Mouse (Mus musculus) myocyte (in vitro differentiated cells): ENCODE data around the gene Tada2b. TPM values are rescaled to one million over a fixed set of nuclear protein-coding genes. Genes with fewer than 3 reads are reported as not detected.

ENCODE experiments used
- H3K27me3 ChIP-seq: one replicate; pipeline ENCODE4 v1.6.1; 2011; ENCODE audit not compliant: control insufficient read depth, insufficient read depth, insufficient read length
- H3K36me3 ChIP-seq: one replicate; pipeline ENCODE4 v1.6.1; 2011; ENCODE audit not compliant: control insufficient read depth, insufficient read depth
- H3K4me2 ChIP-seq: one replicate; pipeline ENCODE4 v1.6.1; 2011; ENCODE audit warnings: low read depth, control low read depth
- H3K4me3 ChIP-seq: one replicate; pipeline ENCODE4 v1.5.1; 2011; ENCODE audit warnings: mild to moderate bottlenecking, control low read depth, moderate library complexity
- H3K79me2 ChIP-seq: one replicate; pipeline ENCODE4 v1.6.1; 2011; ENCODE audit not compliant: control insufficient read depth, insufficient read depth
- H3ac ChIP-seq: one replicate; pipeline ENCODE4 v1.6.1; 2011; ENCODE audit not compliant: control insufficient read depth, insufficient read length
- CEBPB ChIP-seq: IDR thresholded peaks from 2 replicates; pipeline ENCODE4 v1.6.1; 2011; ENCODE audit warnings: mild to moderate bottlenecking, moderate library complexity; ENCODE audit not compliant: poor library complexity, insufficient read depth, severe bottlenecking
- E2F4 ChIP-seq: IDR thresholded peaks from one replicate; pipeline ENCODE4 v1.6.1; 2011; ENCODE audit warnings: mild to moderate bottlenecking, control low read depth, moderate library complexity; ENCODE audit not compliant: insufficient read depth
- MAX ChIP-seq: IDR thresholded peaks from one replicate; pipeline ENCODE4 v1.6.1; 2011; ENCODE audit warnings: low read depth, mild to moderate bottlenecking, control low read depth
- MYOD1 ChIP-seq, 3 experiments: IDR thresholded peaks; one replicate each; pipeline ENCODE4 v1.6.1; 2011; ENCODE audit warnings: control low read depth in 2 of 3, low read depth in 2 of 3, mild to moderate bottlenecking in 2 of 3, moderate library complexity in 1 of 3; ENCODE audit not compliant: insufficient read length in 2 of 3, control insufficient read depth in 1 of 3
- MYOG ChIP-seq, 3 experiments: IDR thresholded peaks; one replicate each; pipeline ENCODE4 v1.6.1; 2011; ENCODE audit warnings: control low read depth in 2 of 3, low read depth in 2 of 3, mild to moderate bottlenecking in 2 of 3; ENCODE audit not compliant: insufficient read length in 2 of 3, control insufficient read depth in 1 of 3, insufficient read depth in 1 of 3
- POLR2A ChIP-seq: IDR thresholded peaks from one replicate; pipeline ENCODE4 v1.6.1; 2011; ENCODE audit warnings: low read depth, mild to moderate bottlenecking, control low read depth, moderate library complexity; ENCODE audit not compliant: insufficient read length
- POLR2AphosphoS2 ChIP-seq: IDR thresholded peaks from one replicate; pipeline ENCODE4 v1.6.1; 2011; ENCODE audit warnings: low read depth, control low read depth; ENCODE audit not compliant: insufficient read length
- REST ChIP-seq: IDR thresholded peaks from one replicate; pipeline ENCODE4 v1.6.1; 2011; ENCODE audit warnings: mild to moderate bottlenecking, control low read depth, moderate library complexity; ENCODE audit not compliant: insufficient read depth, insufficient read length
- SRF ChIP-seq: IDR thresholded peaks from one replicate; pipeline ENCODE4 v1.6.1; 2011; ENCODE audit warnings: low read depth; ENCODE audit not compliant: control insufficient read depth, insufficient read length
- TCF12 ChIP-seq: IDR thresholded peaks from one replicate; pipeline ENCODE4 v1.6.1; 2011; ENCODE audit warnings: mild to moderate bottlenecking, control low read depth; ENCODE audit not compliant: poor library complexity, insufficient read depth, severe bottlenecking
- TCF3 ChIP-seq: IDR thresholded peaks from one replicate; pipeline ENCODE4 v1.6.1; 2011; ENCODE audit warnings: low read depth, control low read depth; ENCODE audit not compliant: insufficient read length
- USF1 ChIP-seq: IDR thresholded peaks from one replicate; pipeline ENCODE4 v1.6.1; 2011; ENCODE audit warnings: low read depth, mild to moderate bottlenecking, control low read depth, moderate library complexity
- polyA plus RNA-seq: library from polyadenylated mRNA; unstranded; fragments of >200 nt; fragmentation: generic; extraction: Trizol; gene quantifications from one replicate; pipeline ENCODE4 v1.2.1, GENCODE M21; 2012; ENCODE audit warnings: missing spikeins

The Tada2b gene
- polyA plus RNA-seq, 1 experiment: 7.2 TPM

- peaks cover 20% of the 10 kb centered on the region for H3K36me3 ChIP-seq
- no peaks in the 10 kb centered on the region for H3K27me3 ChIP-seq
- no peak overlapping the region for H3K4me3 ChIP-seq
- H3K4me2 ChIP-seq: no peak overlapping the region
- H3K79me2 ChIP-seq: no peaks in the 10 kb centered on the region
- TF ChIP-seq SRF (no peak), CEBPB (no peak), USF1 (no peak), MYOG (IDR thresholded peaks at IDR 0.05; ENCODE audit: control insufficient read depth in 1 of 3, insufficient read depth in 1 of 3, insufficient read length in 2 of 3, low read depth in 2 of 3) (no peak), TCF3 (no peak), REST (no peak), POLR2A (no peak), E2F4 (no peak), POLR2AphosphoS2 (no peak), MYOD1 (IDR thresholded peaks at IDR 0.05; ENCODE audit: control insufficient read depth in 1 of 3, insufficient read length in 2 of 3, low read depth in 2 of 3) (no peak), TCF12 (no peak), MAX (no peak)
- H3ac ChIP-seq: no peak overlapping the region
Observed at GRCm38 (mm10) chr5:36515558-36515957, 31.5 kb upstream of the Tada2b start.

DNA sequence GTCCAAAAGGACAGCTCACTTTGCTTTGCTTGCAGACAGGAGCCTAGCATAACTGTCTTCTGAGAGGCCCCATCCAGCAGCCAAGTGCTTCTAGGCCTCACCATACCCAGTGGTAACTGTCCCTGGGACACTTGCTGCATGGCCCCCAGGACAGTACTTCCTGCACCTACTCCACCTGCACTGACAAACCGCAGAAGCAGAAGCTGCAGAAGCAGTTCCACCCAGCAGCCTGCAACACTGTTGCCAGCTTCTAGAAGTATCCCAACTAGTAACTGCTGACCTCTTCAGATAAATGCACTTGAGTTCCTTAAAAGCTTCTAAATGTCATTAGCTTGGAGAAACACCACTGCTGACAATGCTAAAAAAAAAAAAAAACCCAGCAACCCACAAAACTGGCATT, 31.0 kb upstream of the Tada2b start:
- Histone ChIP-seq H3K36me3 (peaks cover 20% of the 10 kb centered on the region), H3K79me2 (no peaks in the 10 kb centered on the region), H3ac (no peak overlapping the region), H3K27me3 (no peaks in the 10 kb centered on the region), H3K4me3 (no peak overlapping the region), H3K4me2 (no peak overlapping the region)
- TF ChIP-seq MYOG (IDR thresholded peaks at IDR 0.05; ENCODE audit: control insufficient read depth in 1 of 3, insufficient read depth in 1 of 3, insufficient read length in 2 of 3, low read depth in 2 of 3) (no peak), MYOD1 (IDR thresholded peaks at IDR 0.05; ENCODE audit: control insufficient read depth in 1 of 3, insufficient read length in 2 of 3, low read depth in 2 of 3) (no peak), SRF (no peak), MAX (no peak), USF1 (no peak), POLR2A (no peak), REST (no peak), TCF3 (no peak), E2F4 (no peak), POLR2AphosphoS2 (no peak), CEBPB (no peak), TCF12 (no peak)

- Histone ChIP-seq H3K4me2 (no peak overlapping the region), H3K4me3 (no peak overlapping the region), H3ac (no peak overlapping the region), H3K27me3 (no peaks in the 10 kb centered on the region), H3K79me2 (no peaks in the 10 kb centered on the region), H3K36me3 (peaks cover 14% of the 10 kb centered on the region)
- TF ChIP-seq MYOG (IDR thresholded peaks at IDR 0.05; ENCODE audit: control insufficient read depth in 1 of 3, insufficient read depth in 1 of 3, insufficient read length in 2 of 3, low read depth in 2 of 3) (no peak), POLR2AphosphoS2 (no peak), MYOD1 (IDR thresholded peaks at IDR 0.05; ENCODE audit: control insufficient read depth in 1 of 3, insufficient read length in 2 of 3, low read depth in 2 of 3) (no peak), CEBPB (no peak), REST (no peak), TCF12 (no peak), TCF3 (no peak), POLR2A (no peak), USF1 (no peak), SRF (no peak), E2F4 (no peak)
Observed at GRCm38 (mm10) chr5:36510956-36511355, 26.9 kb upstream of the Tada2b start.

- TF ChIP-seq E2F4 (no peak), CEBPB (no peak), MYOD1 (IDR thresholded peaks at IDR 0.05; ENCODE audit: control insufficient read depth in 1 of 3, insufficient read length in 2 of 3, low read depth in 2 of 3) (no peak), MAX (no peak), TCF12 (no peak), POLR2A (no peak), TCF3 (no peak), SRF (no peak), POLR2AphosphoS2 (no peak), MYOG (IDR thresholded peaks at IDR 0.05; ENCODE audit: control insufficient read depth in 1 of 3, insufficient read depth in 1 of 3, insufficient read length in 2 of 3, low read depth in 2 of 3) (no peak), REST (no peak), USF1 (no peak)
- Histone ChIP-seq H3ac (no peak overlapping the region), H3K4me2 (no peak overlapping the region), H3K4me3 (no peak overlapping the region), H3K79me2 (no peaks in the 10 kb centered on the region), H3K36me3 (peaks cover 10% of the 10 kb centered on the region), H3K27me3 (no peaks in the 10 kb centered on the region)
Observed at GRCm38 (mm10) chr5:36508351-36508750, 24.3 kb upstream of the Tada2b start.

GRCm38 (mm10) chr5:36505643-36506042, 21.6 kb upstream of the Tada2b start:
- no peak overlapping the region for H3K4me2 ChIP-seq
- no peaks in the 10 kb centered on the region for H3K27me3 ChIP-seq
- H3K79me2 ChIP-seq: no peaks in the 10 kb centered on the region
- no peak overlapping the region for H3ac ChIP-seq
- no peak for TF ChIP-seq E2F4
- no peak for TF ChIP-seq TCF12
- TF ChIP-seq REST: no peak
- no peak for TF ChIP-seq CEBPB
- no peak overlapping the region for H3K4me3 ChIP-seq
- no peaks in the 10 kb centered on the region for H3K36me3 ChIP-seq
